Mouse (Mus musculus) heart, adult 2 months (tissue): ENCODE measurements at regions not wholly inside any gene's neighbourhood (a gene's known extent, or its start where the extent isn't known, plus 50 kb on each side); places are given as distances from the start of the nearest gene placed in this dataset.

Source experiments
- CTCF ChIP-seq: fragments of 200-600 bp; IDR thresholded peaks from 2 replicates; pipeline ENCODE4 v1.8.1; 2022; ENCODE audit warnings: antibody characterized with exemption, mild to moderate bottlenecking, moderate library complexity
- EP300 ChIP-seq: fragments of 200-500 bp; IDR thresholded peaks from 2 replicates; pipeline ENCODE4 v1.6.1; 2011; ENCODE audit warnings: low read depth, low read length, control low read depth; ENCODE audit not compliant: insufficient read depth
- POLR2A ChIP-seq: fragments of 200-500 bp; IDR thresholded peaks from 2 replicates; pipeline ENCODE4 v1.6.1; 2011; ENCODE audit warnings: mild to moderate bottlenecking, low read depth, low read length, control low read depth; ENCODE audit not compliant: insufficient read depth

GRCm38 (mm10) chr17:88870342-88870985 lies 78.7 kb upstream of the Lhcgr start:
- no peak for TF ChIP-seq CTCF
- no peak for TF ChIP-seq POLR2A
- no peak for TF ChIP-seq EP300
